Mouse (Mus musculus) hematopoietic multipotent progenitor cell, adult 10-12 weeks (in vitro differentiated cells): Measurements from ENCODE around the gene Cox5a. TPM values are rescaled to one million over a fixed set of nuclear protein-coding genes. Genes with fewer than 3 reads are reported as not detected.

Source experiments
- polyA plus RNA-seq: library from polyadenylated mRNA; stranded (reverse); fragments of >175 nt; gene quantifications from 2 replicates; pipeline ENCODE4 v1.2.3, GENCODE M21; 2012; ENCODE audit warnings: low replicate concordance

Cox5a gene
- 201 and 210 TPM in 2 replicates for polyA plus RNA-seq

DNA sequence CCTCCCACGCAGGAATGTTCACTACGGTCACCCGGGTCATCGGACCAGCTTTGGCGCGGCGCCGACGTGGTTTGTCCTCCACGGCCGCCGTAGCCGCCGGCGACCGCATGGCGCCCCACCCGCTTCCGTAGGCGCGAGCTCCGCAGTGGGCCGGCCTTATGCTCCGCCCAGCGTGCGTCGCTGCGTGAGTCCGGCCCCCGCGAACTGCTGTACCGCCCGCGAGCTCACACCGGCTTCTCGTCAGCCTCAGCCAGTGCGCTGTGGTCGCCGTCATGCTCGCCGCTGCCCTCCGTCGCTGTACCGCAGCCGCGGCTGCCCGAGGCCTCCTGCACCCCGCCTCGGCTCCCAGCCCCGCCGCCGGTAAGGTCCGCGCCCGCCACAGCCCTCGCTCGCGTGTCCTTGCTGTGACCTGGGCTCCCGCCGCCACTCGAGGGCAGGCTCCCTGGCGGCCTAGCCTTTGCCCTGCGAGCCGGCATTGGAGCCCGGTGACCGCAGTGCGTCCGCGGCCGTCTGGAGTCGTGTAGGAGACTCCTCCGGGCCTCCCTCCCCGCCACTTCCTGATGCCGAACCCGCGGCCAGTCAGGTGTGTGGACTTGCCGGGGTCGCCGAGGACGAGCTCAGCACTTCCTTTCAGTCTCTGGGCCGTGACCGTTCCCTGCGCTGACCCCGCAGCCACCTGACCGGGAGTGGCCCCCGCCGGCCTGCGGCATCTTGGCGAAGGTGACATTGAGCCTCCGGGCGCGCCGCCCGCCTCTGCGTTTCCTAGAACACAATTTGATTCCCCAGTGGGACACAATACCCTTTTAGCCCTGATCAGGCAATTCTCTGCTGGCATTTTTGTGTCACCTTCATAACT lies at the start of gene Cox5a:
TSS of gene Cox5a (plus strand) at position 219 of the 856 bp plus-strand sequence.

DNA sequence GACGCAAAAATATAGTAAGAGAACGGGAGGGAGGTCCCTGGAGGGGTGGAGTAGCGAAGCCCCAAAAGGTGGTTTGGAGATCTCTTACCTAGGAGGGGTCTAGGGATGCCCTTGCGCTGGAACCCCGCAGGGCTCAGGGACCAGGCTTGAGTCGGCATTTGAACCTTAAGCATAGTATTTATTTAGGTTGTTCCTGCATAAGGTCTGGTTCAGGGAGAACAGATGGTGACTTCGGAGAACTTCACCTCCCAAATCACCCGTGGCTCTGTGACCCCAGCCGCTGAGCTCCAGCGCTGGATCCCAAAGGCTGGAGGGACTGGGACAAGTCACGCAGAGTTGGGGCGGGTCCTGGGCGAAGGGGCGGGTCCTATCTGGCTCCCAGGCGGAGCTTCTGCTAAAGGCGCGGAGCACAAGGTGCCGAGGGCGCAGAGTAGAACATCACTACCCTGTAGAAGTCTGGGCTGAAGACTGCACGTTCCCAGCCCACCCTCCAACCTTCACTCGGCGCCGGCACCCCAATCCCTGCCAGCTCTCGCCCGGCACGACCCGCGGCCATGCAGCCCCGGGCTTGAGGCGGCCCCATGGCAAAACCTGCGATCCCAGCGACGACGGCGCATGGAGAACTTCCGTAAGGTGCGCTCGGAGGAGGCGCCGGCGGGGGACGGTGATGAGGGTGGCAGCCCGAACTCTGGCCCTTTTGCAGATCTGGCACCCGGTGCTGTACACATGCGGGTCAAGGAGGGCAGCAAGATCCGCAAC lies 17.3 kb upstream of the Cox5a start, which contains the start of gene Rpp25:
TSS of gene Rpp25 (plus strand) at position 405 of the 759 bp plus-strand sequence.

DNA sequence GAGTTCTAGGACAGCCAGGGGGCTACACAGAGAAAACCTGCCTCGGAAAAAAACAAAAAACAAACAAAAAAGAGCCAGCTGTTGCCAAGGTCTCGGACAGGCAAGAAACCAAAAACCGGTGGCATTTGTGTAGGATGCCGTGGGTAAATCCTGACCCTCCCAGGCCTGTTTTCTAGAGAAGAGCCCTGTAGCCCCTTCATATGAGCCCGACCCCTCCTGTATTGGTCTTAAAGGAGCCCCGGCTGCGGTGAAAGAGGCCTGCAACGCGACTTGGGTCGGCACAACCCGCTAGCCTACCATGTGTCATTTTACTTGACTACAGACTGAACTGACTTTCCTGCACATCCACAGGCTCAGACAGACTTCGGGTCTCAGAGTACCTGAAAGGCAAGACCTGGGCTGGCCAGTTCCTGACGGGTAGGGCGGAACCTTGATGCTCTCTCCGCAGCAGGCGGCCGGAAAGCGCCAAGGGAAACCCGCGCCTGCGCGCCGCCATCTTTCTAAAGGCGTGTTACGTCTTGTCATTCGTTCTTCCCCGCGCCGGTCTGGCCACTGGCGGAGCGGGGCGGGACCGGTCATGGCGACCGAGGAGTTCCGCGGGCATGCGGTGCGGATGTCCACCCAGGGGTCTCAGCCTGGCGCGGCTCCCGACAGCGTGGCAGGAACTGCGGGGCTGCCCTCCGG lies 16.1 kb downstream of the Cox5a start, which contains the start of gene Fam219b:
TSS of gene Fam219b (plus strand) at position 485 of the 684 bp plus-strand sequence.

DNA sequence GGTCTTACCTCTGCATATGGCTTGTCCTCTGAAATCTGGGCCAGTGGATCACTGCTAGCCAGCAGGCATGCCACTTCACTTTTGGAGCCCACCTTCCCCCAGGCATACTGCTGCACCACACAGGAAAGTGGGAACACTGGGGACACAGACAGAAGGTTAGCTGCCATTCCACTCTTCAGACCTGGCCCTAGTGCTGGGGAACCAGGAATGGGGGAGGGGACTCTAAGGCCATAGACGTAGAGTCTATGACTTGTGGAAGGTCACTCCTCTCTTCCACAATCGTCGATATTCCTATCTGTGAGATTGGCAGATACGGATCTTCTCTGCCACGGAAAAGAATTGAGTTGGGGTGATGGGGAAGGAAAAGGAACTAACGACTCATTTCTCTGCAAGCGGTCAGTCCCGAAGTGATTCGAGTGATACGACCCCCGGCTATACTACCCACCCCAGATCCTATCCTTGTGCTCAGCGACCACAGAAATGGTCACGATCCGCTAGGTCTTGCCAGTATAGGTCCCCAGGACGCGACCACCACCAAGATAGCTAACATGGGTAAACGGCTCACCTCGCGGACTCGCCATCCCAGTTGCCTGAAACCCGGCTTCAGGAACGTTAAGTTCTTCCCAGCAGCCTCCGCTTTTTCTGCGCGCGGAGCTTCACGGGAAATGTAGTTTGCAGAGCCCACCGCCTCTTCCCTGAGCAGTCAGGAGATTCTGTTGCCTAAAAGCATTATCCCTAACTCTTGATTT lies 31.2 kb downstream of the Cox5a start, which contains the start of gene Mpi:
TSS of gene Mpi (minus strand) at position 625 of the 749 bp plus-strand sequence.

DNA sequence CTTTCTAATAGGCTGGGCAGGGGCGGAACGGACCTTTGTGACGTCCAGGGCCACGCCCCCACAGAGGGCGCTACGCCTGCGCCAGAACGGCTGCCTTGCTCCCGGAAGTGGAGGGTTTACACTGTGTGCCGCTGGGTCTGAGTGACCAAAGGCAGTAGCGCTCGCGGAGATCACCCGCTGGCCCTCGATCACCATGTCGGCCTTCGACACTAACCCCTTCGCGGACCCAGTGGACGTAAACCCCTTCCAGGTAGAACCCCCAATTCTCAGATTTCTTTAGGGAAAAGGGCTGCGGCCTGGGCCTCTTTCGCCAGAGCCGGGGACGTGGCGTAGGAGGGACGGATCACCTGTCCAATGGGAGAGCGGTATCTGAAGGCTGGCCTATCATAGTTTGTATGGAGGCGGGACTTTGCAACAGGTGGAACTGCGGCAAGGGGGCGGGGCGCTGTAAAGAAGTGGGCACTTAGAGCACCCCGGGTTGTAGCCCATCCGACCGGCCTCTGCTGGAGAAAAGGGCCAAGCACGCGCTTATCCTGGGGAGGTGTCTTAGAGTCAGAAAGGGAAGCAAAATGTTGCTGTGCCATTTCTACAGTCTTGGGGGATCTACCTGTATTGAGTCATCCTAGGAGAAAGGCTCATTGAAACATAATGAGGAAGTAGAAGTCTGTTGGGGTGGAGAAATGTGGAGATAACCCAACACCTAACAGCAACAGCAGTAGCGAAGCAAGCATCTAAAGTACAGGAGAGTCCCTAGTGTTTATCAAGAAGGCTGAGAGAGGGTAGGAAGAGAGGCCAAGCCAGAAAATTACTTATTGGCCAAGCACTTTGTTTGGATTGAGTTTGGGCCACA lies 40.0 kb downstream of the Cox5a start, which contains the start of gene Scamp2:
TSS of gene Scamp2 (plus strand) at position 83 of the 850 bp plus-strand sequence.

Other genes starting within 250 kb of the Cox5a start
- 12.9 and 25.2 TPM in 2 replicates for gene Ppcdc, start 81.2 kb upstream of the Cox5a start, polyA plus RNA-seq
- gene Scamp5, start 53.2 kb upstream of the Cox5a start, polyA plus RNA-seq = 6.0 and 7.6 TPM in 2 replicates
- gene Rpp25, start 17.2 kb upstream of the Cox5a start, polyA plus RNA-seq = 0.11 and 0.12 TPM in 2 replicates
- 15.7 and 42.7 TPM in 2 replicates for gene Fam219b, start 16.3 kb downstream of the Cox5a start, polyA plus RNA-seq
- gene Mpi, start 31.5 kb downstream of the Cox5a start, polyA plus RNA-seq = 2.1 and 4.2 TPM in 2 replicates
- 13.8 and 74.4 TPM in 2 replicates for gene Scamp2, start 39.7 kb downstream of the Cox5a start, polyA plus RNA-seq
- 16.0 and 24.7 TPM in 2 replicates for gene Ulk3, start 68.2 kb downstream of the Cox5a start, polyA plus RNA-seq
- gene Cplx3, start 85.0 kb downstream of the Cox5a start, polyA plus RNA-seq = not detected in 2 replicates
- gene Lman1l, start 99.5 kb downstream of the Cox5a start, polyA plus RNA-seq = 0.10 and 0.49 TPM in 2 replicates
- 759 and 915 TPM in 2 replicates for gene Csk, start 132.4 kb downstream of the Cox5a start, polyA plus RNA-seq
- not detected in 2 replicates for gene Cyp1a2, start 162.4 kb downstream of the Cox5a start, polyA plus RNA-seq
- gene Cyp1a1, start 166.7 kb downstream of the Cox5a start, polyA plus RNA-seq = not detected in 2 replicates
- gene Edc3, start 187.3 kb downstream of the Cox5a start, polyA plus RNA-seq = 2.4 and 6.9 TPM in 2 replicates
- 49.6 and 59.2 TPM in 2 replicates for gene Clk3, start 244.6 kb downstream of the Cox5a start, polyA plus RNA-seq